Mouse (Mus musculus) layer of hippocampus, adult 9-11 months (tissue): Measurements from ENCODE around the gene Prdx1.

ENCODE experiments used
- DNase-seq: peaks from one replicate; pipeline ENCODE4 v3.0.0; 2022

Prdx1 gene

GRCm38 (mm10) chr4:116732355-116732754 lies 47.0 kb downstream of the Prdx1 start:
- DNase-seq, result no peak

- DNase-seq, result no peak
Measured at GRCm38 (mm10) chr4:116734996-116735395, 49.7 kb downstream of the Prdx1 start.

DNA sequence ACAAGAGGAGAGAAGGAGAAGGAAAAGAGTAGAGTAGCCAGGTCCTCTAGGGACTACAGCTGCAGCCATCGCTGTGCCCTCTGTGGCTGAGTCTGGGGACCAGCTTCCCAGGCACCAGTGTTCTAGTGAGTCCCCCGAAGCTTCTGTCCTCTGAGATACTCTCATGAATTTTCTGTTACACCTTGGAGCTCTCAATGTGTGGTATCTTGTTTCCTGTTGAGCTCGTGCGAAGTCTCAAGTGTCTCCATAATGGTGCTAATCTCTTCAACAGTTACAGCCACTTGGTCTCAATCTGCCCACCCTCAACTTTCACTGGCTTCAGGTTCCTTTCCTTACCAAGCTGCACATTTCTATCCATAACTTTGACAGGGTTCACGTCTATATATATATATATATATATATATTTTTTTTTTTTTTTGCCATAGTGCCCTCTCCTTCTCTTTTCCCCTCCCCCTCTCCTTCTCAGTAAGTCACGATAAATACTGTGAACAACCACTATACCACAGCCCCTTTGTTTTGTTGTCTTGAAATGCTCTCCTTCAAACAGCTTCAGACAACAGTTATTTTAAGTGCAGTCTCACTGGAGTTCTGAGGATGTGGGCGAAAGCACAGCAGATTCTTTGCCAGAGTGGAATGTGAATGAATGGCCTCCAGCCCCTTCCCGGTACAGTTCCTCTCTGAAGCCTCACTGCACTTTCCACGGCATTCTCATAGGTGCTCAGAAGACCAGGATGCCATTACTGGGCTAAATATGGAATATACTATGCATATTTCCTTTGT lies 53.8 kb downstream of the Prdx1 start:
- no peak for DNase-seq

DNA sequence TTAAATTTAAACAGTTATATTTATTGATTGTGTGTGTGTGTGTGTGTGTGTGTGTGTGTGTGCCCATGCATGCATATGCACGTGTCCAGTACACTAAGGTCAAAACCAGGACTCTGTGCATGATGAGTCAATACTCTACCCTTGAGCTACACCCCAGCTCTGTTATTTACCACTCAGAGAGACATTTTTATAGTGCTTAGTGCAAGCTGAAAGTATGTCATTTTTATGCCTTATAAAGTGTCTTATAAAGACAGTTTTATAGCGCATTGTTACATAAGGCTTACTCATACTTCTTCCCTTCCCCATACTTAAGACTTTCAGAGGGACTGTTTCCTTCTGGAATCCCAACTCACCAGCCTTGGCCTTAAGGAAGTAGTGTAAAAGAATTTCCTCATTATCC lies 64.4 kb downstream of the Prdx1 start:
- DNase-seq, result no peak
